ENCODE assay signal across 7 mouse cellular contexts in genomic region chr13:110404686-110405085, GRCm38 (mm10). TPM values are rescaled to one million over a fixed set of nuclear protein-coding genes. Genes with fewer than 3 reads are reported as not detected.
A peak's percentile ranks its signal among the peaks of the same experiment; 100 is the strongest.
DNase-seq lines count a peak whose midpoint lies in the region; ATAC-seq lines count a peak whose summit lies in the region.
"Not testable (repeated sequence)": the region's sequence is repeated elsewhere in the genome, so short reads cannot be mapped to it uniquely, and the experiment has no call there.
"Had no signal": no experiment of that assay in that cellular context is flagged by ENCODE, and none has a peak within 500 bp of the region (broad histone marks: within the 10 kb centered on the region; RNA-seq: fewer than 3 reads in every experiment).

No protein-coding gene starts in this region.

- H3K27ac ChIP-seq in midbrain, embryonic 11.5 days (ENCODE audit: low read depth, low read length): not testable (repeated sequence)

- ATAC-seq in midbrain, embryonic 11.5 days (ENCODE audit: low FRiP score): not testable (repeated sequence)

- not testable (repeated sequence) for H3K36me3 ChIP-seq in midbrain, embryonic 11.5 days (ENCODE audit: control insufficient read depth, insufficient read depth, low read length)

- H3K9ac ChIP-seq in midbrain, embryonic 11.5 days (ENCODE audit: low read length): not testable (repeated sequence)

- 80% methylated on average over 5 of the region's 5 CpGs for WGBS in midbrain, embryonic 11.5 days

- H3K4me2 ChIP-seq in midbrain, embryonic 11.5 days: not testable (repeated sequence)

- peak; percentile 66 for DNase-seq in heart, adult 11 months
- DNase-seq in midbrain, embryonic 11.5 days (ENCODE audit: low spot score, missing footprints): peak; percentile 59

- H3K27me3 ChIP-seq in midbrain, embryonic 11.5 days (ENCODE audit: control insufficient read depth, insufficient read depth, low read length): not testable (repeated sequence)

- H3K4me3 ChIP-seq in midbrain, embryonic 11.5 days (ENCODE audit: low read depth, low read length): not testable (repeated sequence)

- not testable (repeated sequence) for H3K4me1 ChIP-seq in midbrain, embryonic 11.5 days (ENCODE audit: control insufficient read depth, insufficient read depth, low read length)

- not testable (repeated sequence) for H3K9me3 ChIP-seq in midbrain, embryonic 11.5 days (ENCODE audit: control insufficient read depth, low read length)

RNA-seq across cellular contexts. Expression of gene Plk2, which starts 9.8 kb away (rescaled TPM):
- 63.4 and 68.6 TPM in 2 replicates for polyA plus RNA-seq in midbrain, embryonic 11.5 days (2014; fragmentation: Nextera tagmentation; extraction: Ambion mirVana)
- polyA plus RNA-seq: G1E had no signal

RNA-seq across cellular contexts. Expression of gene Gapt, which starts 47.7 kb away (rescaled TPM):
- polyA plus RNA-seq in midbrain, embryonic 11.5 days (2014; fragmentation: Nextera tagmentation; extraction: Ambion mirVana): 0.26 TPM in 1 of 2 replicates, not detected in the other
- polyA plus RNA-seq: adrenal gland, adult 2 months; C2C12; cerebellum, adult 2 months; G1E; Patski had no signal
